Mouse (Mus musculus) MEL (cell line): ENCODE measurements around the gene Itgbl1.

Experiments used
- POLR2A ChIP-seq, 2 experiments: IDR thresholded peaks; 2 replicates each; pipeline ENCODE4 v1.6.1; 2011 to 2012; ENCODE audit warnings: low read length in 2 of 2, mild to moderate bottlenecking in 2 of 2, control low read depth in 1 of 2, improper control_type of control experiment in 1 of 2, low read depth in 1 of 2, moderate library complexity in 1 of 2; ENCODE audit not compliant: control insufficient read depth in 1 of 2, insufficient read depth in 1 of 2, poor library complexity in 1 of 2
- ZNF384 ChIP-seq: IDR thresholded peaks from 2 replicates; pipeline ENCODE4 v1.6.1; 2012; ENCODE audit warnings: low read depth, mild to moderate bottlenecking, inconsistent platforms, low read length, improper control_type of control experiment

- TF ChIP-seq POLR2A (IDR thresholded peaks at IDR 0.05; ENCODE audit: control insufficient read depth in 1 of 2, insufficient read depth in 1 of 2, low read depth in 1 of 2, low read length in 2 of 2, poor library complexity in 1 of 2): no peak
- no peak for TF ChIP-seq ZNF384
Observed at GRCm38 (mm10) chr14:123663206-123663605, 3.4 kb downstream of the Itgbl1 start.
